Mouse (Mus musculus): ENCODE data around the gene Zfp874b. TPM values are rescaled to one million over a fixed set of nuclear protein-coding genes. Genes with fewer than 3 reads are reported as not detected.
"Not testable (repeated sequence)": the region's sequence is repeated elsewhere in the genome, so short reads cannot be mapped to it uniquely, and the experiment has no call there.

The Zfp874b gene
- 2.5 TPM in 2 replicates for polyA plus RNA-seq (2015; fragmentation: Nextera tagmentation; extraction: Ambion mirVana)

- Histone ChIP-seq H3K9me3 (no peaks in the 10 kb centered on the region), H3K27ac (replicated peaks) (no peak within 1 kb of the TSS), H3K9ac (peak within 1 kb of the TSS; percentile 67), H3K4me2 (peak within 1 kb of the TSS; percentile 62), H3K36me3 (peaks cover 12% of the 10 kb centered on the region), H3K4me1 (replicated peaks) (peaks cover 13% of the 10 kb centered on the region), H3K4me3 (peak within 1 kb of the TSS; percentile 59), H3K27me3 (no peaks in the 10 kb centered on the region)
- 6% methylated on average over 20 of the region's 20 CpGs for WGBS
- peak; percentile 97 for ATAC-seq (ENCODE audit: low read depth)
Observed at GRCm38 (mm10) chr13:67483625-67484423, at the start of gene Zfp874b. Gene Zfp874b (minus strand): TSS chr13:67484258.

- no peak for ATAC-seq (ENCODE audit: low read depth)
- Histone ChIP-seq H3K27me3 (no peaks in the 10 kb centered on the region; the same call in 1 of the 2 replicates), H3K9ac (no peak overlapping the region), H3K36me3 (no peaks in the 10 kb centered on the region), H3K4me1 (replicated peaks) (peaks cover 29% of the 10 kb centered on the region), H3K9me3 (no peaks in the 10 kb centered on the region), H3K4me2 (no peak overlapping the region), H3K4me3 (no peak overlapping the region), H3K27ac (replicated peaks) (no peak overlapping the region)
- WGBS, result 62% methylated on average over 3 of the region's 3 CpGs
Observed at GRCm38 (mm10) chr13:67527049-67527730, 43.1 kb upstream of the Zfp874b start.

DNA sequence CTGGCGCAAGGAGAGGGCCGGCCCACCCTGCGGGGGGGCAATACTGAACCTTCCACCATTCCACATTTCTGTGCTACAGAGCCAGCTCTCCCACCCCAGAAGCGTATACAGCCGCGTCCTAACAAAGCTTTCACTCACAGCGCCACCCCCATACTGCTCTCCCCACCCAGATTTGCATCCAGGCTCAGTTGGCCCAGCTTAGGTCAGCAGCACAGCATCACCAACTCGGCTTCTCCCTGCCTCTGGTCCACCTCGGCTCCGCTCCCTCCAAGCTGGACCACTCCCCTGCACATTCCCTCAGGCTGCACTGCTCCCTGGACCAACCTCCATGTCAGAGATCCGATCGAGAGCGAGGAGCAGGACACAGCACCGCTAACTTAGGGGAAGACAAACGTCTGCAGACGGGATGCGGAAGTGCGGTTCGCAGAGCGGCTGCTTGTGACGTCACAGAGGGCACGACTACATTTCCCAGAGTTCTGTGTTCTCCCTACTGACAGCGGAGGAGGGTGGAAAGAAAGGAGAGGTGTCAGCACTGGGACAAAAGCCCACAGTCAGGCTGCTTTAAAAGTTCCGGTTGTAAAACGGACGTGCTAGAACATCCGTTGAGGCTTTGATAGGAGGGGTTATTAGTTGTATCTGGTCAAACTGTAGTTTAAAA lies 41.8 kb upstream of the Zfp874b start, which contains the start of the genes Gm26965 and Zfp87:
TSS of gene Gm26965 (minus strand) at position 399 of the 658 bp plus-strand sequence.
TSS of gene Zfp87 (minus strand) at position 425 of the 658 bp plus-strand sequence.
- Histone ChIP-seq H3K9ac (peak within 1 kb of the TSS; percentile 91), H3K4me1 (replicated peaks) (peaks cover 29% of the 10 kb centered on the region), H3K36me3 (peaks cover 7% of the 10 kb centered on the region), H3K9me3 (no peaks in the 10 kb centered on the region), H3K4me3 (peak within 1 kb of the TSS; percentile 91), H3K27ac (replicated peaks) (peak within 1 kb of the TSS; percentile 84), H3K4me2 (peak within 1 kb of the TSS; percentile 95), H3K27me3 (no peaks in the 10 kb centered on the region; the same call in 1 of the 2 replicates)
- peak; percentile 99 for ATAC-seq (ENCODE audit: low read depth)
- under 1% methylated on average over 27 of the region's 27 CpGs for WGBS

- H3K4me1 ChIP-seq (replicated peaks), result peaks cover 8% of the 10 kb centered on the region
- H3K27me3 ChIP-seq, result no peaks in the 10 kb centered on the region
- H3K9me3 ChIP-seq, result no peaks in the 10 kb centered on the region
- 80% methylated on average over 1 of the region's 1 CpGs for WGBS
- H3K36me3 ChIP-seq, result peaks cover 3% of the 10 kb centered on the region
- H3K4me3 ChIP-seq, result no peak overlapping the region
- H3K27ac ChIP-seq (replicated peaks), result no peak overlapping the region
- no peak overlapping the region for H3K9ac ChIP-seq
- H3K4me2 ChIP-seq, result peak overlapping the region; percentile 76; the same call in 1 of the 2 replicates
- peak; percentile 28; the same call in 1 of the 2 replicates for ATAC-seq (ENCODE audit: low read depth)
Observed at GRCm38 (mm10) chr13:67500908-67501307, 16.9 kb upstream of the Zfp874b start.

- Histone ChIP-seq H3K9me3 (no peaks in the 10 kb centered on the region), H3K4me3 (peak within 1 kb of the TSS; percentile 83), H3K4me1 (replicated peaks) (peaks cover 8% of the 10 kb centered on the region), H3K9ac (peak within 1 kb of the TSS; percentile 82), H3K27me3 (no peaks in the 10 kb centered on the region), H3K36me3 (peaks cover 9% of the 10 kb centered on the region), H3K4me2 (peak within 1 kb of the TSS; percentile 76), H3K27ac (replicated peaks) (peak within 1 kb of the TSS; percentile 46; the same call in 1 of the 2 replicates)
- peak; percentile 98 for ATAC-seq (ENCODE audit: low read depth)
- under 1% methylated on average over 22 of the region's 22 CpGs for WGBS
Observed at GRCm38 (mm10) chr13:67500084-67500719, 16.1 kb upstream of the Zfp874b start, which contains the start of gene Zfp58. Gene Zfp58 (minus strand): TSS chr13:67500555.

DNA sequence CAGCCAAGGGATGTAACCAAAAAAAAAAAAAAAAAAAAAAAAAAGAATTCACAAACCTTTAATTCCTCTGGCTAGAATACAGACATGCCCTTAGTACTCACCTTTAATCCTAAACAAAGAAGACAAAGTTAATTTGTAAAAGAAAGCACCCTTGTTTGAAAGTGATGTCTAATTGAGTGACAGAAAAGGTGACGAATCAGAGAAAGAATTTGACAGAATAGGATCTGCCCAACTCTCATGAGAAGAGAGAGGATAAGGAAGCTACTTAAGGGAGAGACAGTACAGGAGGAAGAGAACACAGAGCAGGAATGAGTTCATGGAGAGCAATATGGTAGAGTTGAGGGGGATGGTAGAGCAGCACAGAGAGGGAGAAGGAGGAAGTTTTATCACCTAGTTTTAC lies 11.6 kb upstream of the Zfp874b start:
- 97% methylated on average over 1 of the region's 1 CpGs for WGBS
- no peak for ATAC-seq (ENCODE audit: low read depth)
- no peak overlapping the region for H3K4me3 ChIP-seq

GRCm38 (mm10) chr13:67484424-67484811 lies 360 bp upstream of the Zfp874b start:
- H3K9ac ChIP-seq, result peak overlapping the region; percentile 67

More for the DNA sequence above, 11.6 kb upstream of the Zfp874b start:
- Histone ChIP-seq H3K36me3 (peaks cover 52% of the 10 kb centered on the region), H3K27ac (replicated peaks) (no peak overlapping the region), H3K9ac (no peak overlapping the region), H3K9me3 (peaks cover 16% of the 10 kb centered on the region), H3K4me2 (no peak overlapping the region), H3K4me1 (replicated peaks) (peaks cover 8% of the 10 kb centered on the region), H3K27me3 (no peaks in the 10 kb centered on the region)

GRCm38 (mm10) chr13:67481528-67481927 lies 2.5 kb downstream of the Zfp874b start:
- 72% methylated on average over 4 of the region's 4 CpGs for WGBS
- Histone ChIP-seq H3K9ac (no peak overlapping the region), H3K36me3 (no peaks in the 10 kb centered on the region), H3K9me3 (no peaks in the 10 kb centered on the region), H3K27me3 (no peaks in the 10 kb centered on the region), H3K27ac (replicated peaks) (no peak overlapping the region), H3K4me1 (replicated peaks) (peaks cover 13% of the 10 kb centered on the region), H3K4me2 (no peak overlapping the region), H3K4me3 (no peak overlapping the region)
- no peak for ATAC-seq (ENCODE audit: low read depth)

More at GRCm38 (mm10) chr13:67484424-67484811, 360 bp upstream of the Zfp874b start:
- Histone ChIP-seq H3K9me3 (no peaks in the 10 kb centered on the region), H3K4me3 (peak overlapping the region; percentile 59), H3K4me2 (peak overlapping the region; percentile 62), H3K27ac (replicated peaks) (no peak overlapping the region), H3K36me3 (peaks cover 17% of the 10 kb centered on the region), H3K27me3 (no peaks in the 10 kb centered on the region), H3K4me1 (replicated peaks) (peaks cover 13% of the 10 kb centered on the region)
- WGBS, result 46% methylated on average over 8 of the region's 8 CpGs
- ATAC-seq (ENCODE audit: low read depth), result peak; percentile 68

DNA sequence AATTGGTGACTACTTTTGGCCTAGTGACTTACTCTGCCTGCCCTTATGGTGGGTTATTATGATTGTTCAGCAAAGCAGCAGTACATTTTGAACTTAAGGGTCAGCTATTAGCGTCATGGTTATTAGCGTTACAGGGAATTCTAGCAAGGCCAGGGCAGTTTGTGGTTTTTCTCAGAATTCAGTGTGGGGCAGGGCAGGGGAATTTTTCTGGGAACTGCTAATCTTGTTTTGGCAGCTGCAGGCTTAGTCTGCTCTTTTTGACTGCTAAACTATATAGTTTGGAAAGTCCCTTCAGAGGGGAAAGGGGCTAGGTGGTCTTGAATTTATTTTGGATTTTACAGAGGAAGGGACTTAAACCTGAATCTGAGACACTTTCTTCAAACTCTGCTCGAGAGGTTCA lies 14.8 kb downstream of the Zfp874b start:
- Histone ChIP-seq H3K9ac (no peak overlapping the region), H3K27ac (replicated peaks) (no peak overlapping the region), H3K9me3 (no peaks in the 10 kb centered on the region), H3K4me2 (no peak overlapping the region), H3K4me3 (no peak overlapping the region), H3K36me3 (peaks cover 25% of the 10 kb centered on the region), H3K27me3 (no peaks in the 10 kb centered on the region), H3K4me1 (replicated peaks) (no peaks in the 10 kb centered on the region)
- 88% methylated on average over 3 of the region's 3 CpGs for WGBS
- no peak for ATAC-seq (ENCODE audit: low read depth)

GRCm38 (mm10) chr13:67463506-67464185 lies 20.4 kb downstream of the Zfp874b start:
- not testable (repeated sequence) for H3K4me1 ChIP-seq (replicated peaks); H3K27ac ChIP-seq (replicated peaks); H3K36me3 ChIP-seq; H3K27me3 ChIP-seq; H3K4me2 ChIP-seq; H3K9me3 ChIP-seq; ATAC-seq (ENCODE audit: low read depth); H3K4me3 ChIP-seq; H3K9ac ChIP-seq
- WGBS, result 88% methylated on average over 3 of the region's 5 CpGs

DNA sequence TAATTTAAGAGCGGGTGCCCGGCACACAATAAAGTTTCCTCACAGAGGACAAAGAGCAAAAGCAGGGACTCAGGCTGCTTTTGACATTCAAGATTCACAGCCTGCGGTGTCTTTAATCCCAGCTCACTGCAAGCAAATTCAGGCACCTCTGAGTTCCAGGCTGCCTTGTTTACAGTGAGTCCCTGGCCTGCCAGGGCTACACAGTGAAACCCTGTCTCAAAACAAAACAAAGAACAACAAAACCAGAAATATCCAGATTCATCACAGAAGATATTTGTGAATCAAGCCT lies 32.1 kb downstream of the Zfp874b start:
- WGBS, result 2% methylated on average over 3 of the region's 3 CpGs
- ATAC-seq (ENCODE audit: low read depth), result peak; percentile 62; the same call in 1 of the 2 replicates
- H3K9me3 ChIP-seq, result 0 out of 2 replicates have a peak, but pooled peaks cover 3% of the 10 kb centered on the region

More for the DNA sequence above, 32.1 kb downstream of the Zfp874b start:
- peak overlapping the region; percentile 50 for H3K4me3 ChIP-seq
- peak overlapping the region; percentile 74 for H3K9ac ChIP-seq
- H3K27me3 ChIP-seq, result no peaks in the 10 kb centered on the region
- H3K27ac ChIP-seq (replicated peaks), result no peak overlapping the region
- H3K4me2 ChIP-seq, result peak overlapping the region; percentile 65
- peaks cover 11% of the 10 kb centered on the region for H3K36me3 ChIP-seq
- peaks cover 11% of the 10 kb centered on the region for H3K4me1 ChIP-seq (replicated peaks)
